Mouse (Mus musculus): ENCODE results near the gene Uqcc2. TPM values are rescaled to one million over a fixed set of nuclear protein-coding genes. Genes with fewer than 3 reads are reported as not detected.
A peak's percentile ranks its signal among the peaks of the same experiment; 100 is the strongest.

The Uqcc2 gene
- polyA plus RNA-seq, 1 experiment from 2014 or later, result 206 TPM

DNA sequence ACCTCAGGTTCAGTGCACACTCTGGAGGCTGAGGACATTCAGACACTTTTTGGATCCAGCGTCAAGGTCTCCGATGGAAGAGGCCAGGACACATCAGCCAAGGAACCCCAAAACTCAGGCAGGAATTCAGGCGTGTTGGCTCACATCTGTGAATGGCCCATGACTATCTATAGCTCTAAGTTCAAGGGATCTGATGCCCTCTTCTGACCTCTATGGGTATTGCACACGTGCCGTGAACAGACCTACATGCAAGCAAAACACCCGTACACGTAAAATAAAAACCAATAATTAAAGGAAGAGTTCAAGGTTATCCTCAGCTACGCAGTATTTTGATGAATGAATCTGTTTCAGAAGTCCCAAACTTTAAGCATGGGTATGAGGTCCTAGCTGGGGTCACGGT, 27.0 kb downstream of the Uqcc2 start:
- Histone ChIP-seq H3K36me3 (ENCODE audit: control insufficient read depth, insufficient read depth) (peaks cover 70% of the 10 kb centered on the region), H3K9me3 (ENCODE audit: control insufficient read depth) (no peaks in the 10 kb centered on the region), H3K4me2 (replicated peaks; ENCODE audit: low read depth) (no peak overlapping the region), H3K27ac (ENCODE audit: low read depth, low read length) (no peak overlapping the region), H3K9ac (ENCODE audit: low read depth, low read length) (no peak overlapping the region), H3K4me3 (ENCODE audit: low read depth, low read length) (no peak overlapping the region), H3K27me3 (replicated peaks; ENCODE audit: control insufficient read depth, insufficient read depth, low read length) (no peaks in the 10 kb centered on the region), H3K4me1 (replicated peaks; ENCODE audit: control insufficient read depth, insufficient read depth, low read length) (no peaks in the 10 kb centered on the region)
- peak; percentile 72 for TF ChIP-seq CTCF (IDR thresholded peaks at IDR 0.05; ENCODE audit: low read depth)
- WGBS, result 81% methylated on average over 9 of the region's 9 CpGs
- no peak for ATAC-seq

DNA sequence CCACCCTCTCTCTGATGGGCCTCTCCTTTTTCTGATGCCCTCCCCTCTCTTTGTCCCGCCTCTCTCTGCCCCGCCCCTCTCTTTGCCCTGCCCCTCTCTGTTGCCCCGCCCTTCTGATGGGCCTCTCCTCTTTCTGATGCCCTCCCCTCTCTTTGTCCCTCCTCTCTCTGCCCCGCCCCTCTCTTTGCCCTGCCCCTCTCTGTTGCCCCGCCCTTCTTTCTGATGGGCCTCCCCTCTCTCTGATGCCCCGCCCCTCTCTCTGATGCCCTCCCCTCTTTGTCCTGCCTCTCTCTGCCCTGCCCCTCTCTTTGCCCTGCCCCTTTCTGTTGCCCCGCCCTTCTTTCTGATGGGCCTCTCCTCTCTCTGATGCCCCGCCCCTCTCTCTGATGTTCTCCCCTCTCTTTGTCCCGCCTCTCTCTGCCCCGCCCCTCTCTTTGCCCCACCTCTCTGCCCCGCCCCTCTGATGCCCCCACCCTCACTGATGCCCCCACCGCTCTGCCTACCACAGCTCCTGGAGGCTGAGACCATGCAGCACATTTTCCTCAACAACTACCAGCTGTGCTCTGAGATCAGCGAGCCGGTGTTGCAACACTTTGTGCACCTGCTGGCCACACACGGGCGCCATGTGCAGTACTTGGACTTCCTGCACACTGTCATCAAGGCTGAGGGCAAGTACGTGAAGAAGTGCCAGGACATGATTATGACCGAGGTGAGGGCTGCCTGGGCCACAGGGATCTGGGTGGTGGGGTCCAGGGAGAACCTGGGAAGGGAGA, 27.8 kb downstream of the Uqcc2 start:
- Histone ChIP-seq H3K4me2 (replicated peaks; ENCODE audit: low read depth) (no peak overlapping the region), H3K27ac (ENCODE audit: low read depth, low read length) (no peak overlapping the region), H3K27me3 (replicated peaks; ENCODE audit: control insufficient read depth, insufficient read depth, low read length) (no peaks in the 10 kb centered on the region), H3K9me3 (ENCODE audit: control insufficient read depth) (no peaks in the 10 kb centered on the region), H3K9ac (ENCODE audit: low read depth, low read length) (no peak overlapping the region), H3K4me3 (ENCODE audit: low read depth, low read length) (no peak overlapping the region), H3K4me1 (replicated peaks; ENCODE audit: control insufficient read depth, insufficient read depth, low read length) (no peaks in the 10 kb centered on the region), H3K36me3 (ENCODE audit: control insufficient read depth, insufficient read depth) (peaks cover 70% of the 10 kb centered on the region)
- peak; percentile 79 for ATAC-seq
- 0 out of 2 replicates have a peak, but pooled peaks have one; percentile 13 for TF ChIP-seq CTCF (IDR thresholded peaks at IDR 0.05; ENCODE audit: low read depth)
- WGBS, result 52% methylated on average over 18 of the region's 18 CpGs

DNA sequence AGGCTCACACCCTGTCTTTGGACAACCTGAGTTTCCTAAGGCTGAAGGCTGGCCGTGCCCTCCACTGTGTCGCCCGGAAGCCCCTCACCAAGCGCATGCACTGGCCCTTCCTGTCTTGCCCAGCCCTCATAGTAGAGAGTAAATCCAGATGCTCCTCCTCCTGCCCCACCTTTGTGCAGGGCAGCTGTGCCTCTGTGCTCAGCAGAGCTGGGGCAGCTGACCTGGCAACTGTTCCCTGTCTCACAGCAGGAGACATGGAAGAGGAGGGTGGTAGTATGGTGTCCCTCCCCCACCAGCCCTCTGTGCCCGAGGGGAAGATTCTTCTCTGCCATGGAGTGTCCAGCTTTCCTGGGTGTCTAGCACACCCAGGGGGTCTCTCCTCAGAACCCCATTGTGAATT, 32.0 kb downstream of the Uqcc2 start:
- no peaks in the 10 kb centered on the region for H3K27me3 ChIP-seq (replicated peaks; ENCODE audit: control insufficient read depth, insufficient read depth, low read length)
- no peak overlapping the region for H3K4me2 ChIP-seq (replicated peaks; ENCODE audit: low read depth)
- 87% methylated on average over 5 of the region's 5 CpGs for WGBS
- no peak overlapping the region for H3K27ac ChIP-seq (ENCODE audit: low read depth, low read length)
- ATAC-seq, result no peak
- peaks cover 72% of the 10 kb centered on the region for H3K36me3 ChIP-seq (ENCODE audit: control insufficient read depth, insufficient read depth)
- H3K4me3 ChIP-seq (ENCODE audit: low read depth, low read length), result no peak overlapping the region
- no peak for TF ChIP-seq CTCF (IDR thresholded peaks at IDR 0.05; ENCODE audit: low read depth)
- H3K9me3 ChIP-seq (ENCODE audit: control insufficient read depth), result no peaks in the 10 kb centered on the region
- H3K4me1 ChIP-seq (replicated peaks; ENCODE audit: control insufficient read depth, insufficient read depth, low read length), result no peaks in the 10 kb centered on the region
- H3K9ac ChIP-seq (ENCODE audit: low read depth, low read length), result no peak overlapping the region

DNA sequence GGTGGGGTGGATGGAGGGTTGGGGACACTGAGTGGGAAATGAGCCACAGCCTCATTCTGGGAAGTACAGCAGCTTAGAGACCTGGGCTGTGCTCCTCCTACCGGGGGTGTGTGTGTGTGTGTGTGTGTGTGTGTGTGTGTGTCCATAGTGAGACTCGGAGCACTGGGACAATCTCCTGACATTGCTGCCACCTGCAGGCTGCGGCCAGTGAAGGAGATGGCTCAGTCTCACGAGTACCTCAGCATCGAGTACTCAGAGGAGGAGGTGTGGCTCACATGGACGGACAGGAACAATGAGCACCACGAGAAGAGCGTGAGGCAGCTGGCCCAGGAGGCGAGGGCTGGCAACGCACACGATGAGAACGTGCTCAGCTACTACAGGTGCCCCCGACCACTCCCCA, 38.0 kb downstream of the Uqcc2 start:
- H3K27ac ChIP-seq (ENCODE audit: low read depth, low read length), result no peak overlapping the region
- H3K36me3 ChIP-seq (ENCODE audit: control insufficient read depth, insufficient read depth), result peaks cover 79% of the 10 kb centered on the region
- H3K27me3 ChIP-seq (replicated peaks; ENCODE audit: control insufficient read depth, insufficient read depth, low read length), result no peaks in the 10 kb centered on the region
- H3K9me3 ChIP-seq (ENCODE audit: control insufficient read depth), result no peaks in the 10 kb centered on the region
- no peak overlapping the region for H3K4me2 ChIP-seq (replicated peaks; ENCODE audit: low read depth)
- no peak overlapping the region for H3K9ac ChIP-seq (ENCODE audit: low read depth, low read length)
- ATAC-seq, result peak; percentile 20; the same call in 1 of the 2 replicates
- H3K4me1 ChIP-seq (replicated peaks; ENCODE audit: control insufficient read depth, insufficient read depth, low read length), result no peaks in the 10 kb centered on the region
- H3K4me3 ChIP-seq (ENCODE audit: low read depth, low read length), result no peak overlapping the region
- peak; percentile 71 for TF ChIP-seq CTCF (IDR thresholded peaks at IDR 0.05; ENCODE audit: low read depth)
- 33% methylated on average over 13 of the region's 13 CpGs for WGBS

DNA sequence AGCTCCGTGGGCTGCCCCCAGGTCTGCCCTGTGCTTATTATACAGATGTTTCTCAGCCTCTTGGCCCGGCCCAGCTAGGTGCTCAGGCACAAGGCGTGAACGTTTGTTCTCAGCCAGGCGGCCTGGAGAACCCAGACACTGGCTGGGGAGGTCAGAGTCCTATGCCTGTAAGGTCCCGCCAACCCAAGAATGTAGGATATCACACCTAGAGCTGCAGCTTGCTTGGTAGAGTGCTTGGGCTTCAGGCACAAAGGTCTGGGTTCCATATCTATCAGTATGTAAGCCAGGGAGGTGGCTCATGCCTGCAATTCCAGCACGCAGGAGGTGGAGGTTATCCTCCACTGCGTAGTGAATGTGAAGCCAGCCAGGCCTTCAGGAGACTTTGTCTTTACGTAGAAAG, 43.6 kb downstream of the Uqcc2 start:
- Histone ChIP-seq H3K9ac (ENCODE audit: low read depth, low read length) (no peak overlapping the region), H3K4me3 (ENCODE audit: low read depth, low read length) (no peak overlapping the region), H3K4me1 (replicated peaks; ENCODE audit: control insufficient read depth, insufficient read depth, low read length) (0 out of 2 replicates have a peak, but pooled peaks cover 3% of the 10 kb centered on the region), H3K27ac (ENCODE audit: low read depth, low read length) (no peak overlapping the region; the same call in 1 of the 2 replicates), H3K36me3 (ENCODE audit: control insufficient read depth, insufficient read depth) (peaks cover 77% of the 10 kb centered on the region), H3K9me3 (ENCODE audit: control insufficient read depth) (no peaks in the 10 kb centered on the region), H3K4me2 (replicated peaks; ENCODE audit: low read depth) (no peak overlapping the region), H3K27me3 (replicated peaks; ENCODE audit: control insufficient read depth, insufficient read depth, low read length) (no peaks in the 10 kb centered on the region)
- no peak for TF ChIP-seq CTCF (IDR thresholded peaks at IDR 0.05; ENCODE audit: low read depth)
- peak; percentile 58 for ATAC-seq
- 53% methylated on average over 9 of the region's 9 CpGs for WGBS

DNA sequence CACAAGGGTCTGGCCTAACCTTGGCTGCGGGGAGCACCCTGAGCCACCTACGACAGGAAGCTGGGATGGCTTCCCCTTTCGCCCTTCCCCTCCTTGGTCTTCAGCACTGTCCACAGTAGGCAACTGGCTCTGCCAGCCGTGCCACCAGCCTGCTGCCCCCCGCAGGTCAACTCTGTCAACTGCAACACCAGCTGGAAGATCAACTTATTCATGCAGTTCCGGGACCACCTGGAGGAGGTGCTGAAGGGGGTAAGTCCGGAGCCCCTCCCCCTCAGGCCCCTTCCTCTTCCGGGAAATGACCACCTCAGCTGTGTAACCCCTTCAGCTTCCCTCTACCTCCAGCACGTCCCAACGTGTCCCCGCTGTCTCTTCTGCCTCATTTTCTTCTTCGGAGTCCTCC, 46.3 kb downstream of the Uqcc2 start:
- peak; percentile 74 for TF ChIP-seq CTCF (IDR thresholded peaks at IDR 0.05; ENCODE audit: low read depth)
- WGBS, result 55% methylated on average over 12 of the region's 12 CpGs
- ATAC-seq, result no peak

More for the DNA sequence above, 46.3 kb downstream of the Uqcc2 start:
- no peaks in the 10 kb centered on the region for H3K27me3 ChIP-seq (replicated peaks; ENCODE audit: control insufficient read depth, insufficient read depth, low read length)
- H3K4me2 ChIP-seq (replicated peaks; ENCODE audit: low read depth), result no peak overlapping the region
- H3K9me3 ChIP-seq (ENCODE audit: control insufficient read depth), result no peaks in the 10 kb centered on the region
- no peak overlapping the region for H3K4me3 ChIP-seq (ENCODE audit: low read depth, low read length)
- peaks cover 54% of the 10 kb centered on the region for H3K36me3 ChIP-seq (ENCODE audit: control insufficient read depth, insufficient read depth)
- peaks cover 5% of the 10 kb centered on the region; the same call in 1 of the 2 replicates for H3K4me1 ChIP-seq (replicated peaks; ENCODE audit: control insufficient read depth, insufficient read depth, low read length)
- H3K9ac ChIP-seq (ENCODE audit: low read depth, low read length), result no peak overlapping the region
- H3K27ac ChIP-seq (ENCODE audit: low read depth, low read length), result no peak overlapping the region
